Mouse (Mus musculus) stomach, postnatal 0 days (tissue): ENCODE data around the gene Cdon.

Experiments used
- CTCF ChIP-seq: IDR thresholded peaks from 2 replicates; pipeline ENCODE4 v1.5.1; 2016; ENCODE audit warnings: antibody characterized with exemption, low read depth, mild to moderate bottlenecking, moderate library complexity
- EP300 ChIP-seq: optimal IDR thresholded peaks from 2 replicates; pipeline ENCODE3; 2016; ENCODE audit warnings: antibody characterized with exemption

- TF ChIP-seq CTCF (no peak), EP300 (no peak)
Measured at GRCm38 (mm10) chr9:35468913-35469312, 48.0 kb downstream of the Cdon start.
